Mouse (Mus musculus): ENCODE results near the gene Zfp146. TPM values are rescaled to one million over a fixed set of nuclear protein-coding genes. Genes with fewer than 3 reads are reported as not detected.
"Not testable (repeated sequence)": the region's sequence is repeated elsewhere in the genome, so short reads cannot be mapped to it uniquely, and the experiment has no call there.

Gene Zfp146
- polyA plus RNA-seq, 1 experiment from 2014 or later: 17.0 TPM

GRCm38 (mm10) chr7:30184641-30185348 lies 15.2 kb upstream of the Zfp146 start:
- no peak for DNase-seq (ENCODE audit: low spot score)
- Histone ChIP-seq H3K27me3 (ENCODE audit: low read depth, poor library complexity, severe bottlenecking) (no peaks in the 10 kb centered on the region), H3K36me3 (peaks cover 47% of the 10 kb centered on the region), H3K27ac (replicated peaks) (no peak overlapping the region), H3K4me1 (peaks cover 19% of the 10 kb centered on the region), H3K9me3 (replicated peaks) (no peaks in the 10 kb centered on the region), H3K4me3 (0 out of 2 replicates have a peak overlapping the region, but pooled peaks have one; percentile 46)
- 72% methylated on average over 13 of the region's 13 CpGs for WGBS

GRCm38 (mm10) chr7:30183879-30184289 lies 14.3 kb upstream of the Zfp146 start, which contains the start of gene Cox7a1:
TSS of gene Cox7a1 (plus strand) at chr7:30184144.
- 0 out of 2 replicates have a peak within 1 kb of the TSS, but pooled peaks have one; percentile 56 for H3K27ac ChIP-seq (replicated peaks)
- WGBS: under 1% methylated on average over 11 of the region's 11 CpGs
- peak within 1 kb of the TSS; percentile 46 for H3K4me3 ChIP-seq
- H3K36me3 ChIP-seq: peaks cover 43% of the 10 kb centered on the region
- H3K27me3 ChIP-seq (ENCODE audit: low read depth, poor library complexity, severe bottlenecking): no peaks in the 10 kb centered on the region
- peaks cover 19% of the 10 kb centered on the region for H3K4me1 ChIP-seq
- DNase-seq (ENCODE audit: low spot score): peak; percentile 78
- no peaks in the 10 kb centered on the region for H3K9me3 ChIP-seq (replicated peaks)

- H3K27me3 ChIP-seq (ENCODE audit: low read depth, poor library complexity, severe bottlenecking); DNase-seq (ENCODE audit: low spot score); H3K27ac ChIP-seq (replicated peaks); H3K4me3 ChIP-seq; H3K9me3 ChIP-seq (replicated peaks): not testable (repeated sequence)
- Histone ChIP-seq H3K36me3 (peaks cover 43% of the 10 kb centered on the region), H3K4me1 (peaks cover 19% of the 10 kb centered on the region)
- WGBS: 74% methylated on average over 7 of the region's 7 CpGs
These were observed 13.6 kb upstream of the Zfp146 start for GRCm38 (mm10) chr7:30183189-30183588.

GRCm38 (mm10) chr7:30181929-30182328 lies 12.4 kb upstream of the Zfp146 start:
- Histone ChIP-seq H3K36me3 (peaks cover 41% of the 10 kb centered on the region), H3K4me1 (peaks cover 19% of the 10 kb centered on the region)
- H3K27ac ChIP-seq (replicated peaks); DNase-seq (ENCODE audit: low spot score); H3K4me3 ChIP-seq; H3K27me3 ChIP-seq (ENCODE audit: low read depth, poor library complexity, severe bottlenecking); H3K9me3 ChIP-seq (replicated peaks): not testable (repeated sequence)
- 93% methylated on average over 10 of the region's 10 CpGs for WGBS

- WGBS: 7% methylated on average over 4 of the region's 4 CpGs
- Histone ChIP-seq H3K4me1 (peaks cover 19% of the 10 kb centered on the region), H3K9me3 (replicated peaks) (no peaks in the 10 kb centered on the region), H3K27ac (replicated peaks) (no peak overlapping the region), H3K4me3 (no peak overlapping the region), H3K27me3 (ENCODE audit: low read depth, poor library complexity, severe bottlenecking) (no peaks in the 10 kb centered on the region), H3K36me3 (peaks cover 41% of the 10 kb centered on the region)
- peak; percentile 72 for DNase-seq (ENCODE audit: low spot score)
These were observed 11.8 kb upstream of the Zfp146 start for GRCm38 (mm10) chr7:30181308-30181707.

GRCm38 (mm10) chr7:30178256-30178655 lies 8.7 kb upstream of the Zfp146 start:
- H3K4me3 ChIP-seq: no peak overlapping the region
- H3K4me1 ChIP-seq: no peaks in the 10 kb centered on the region
- peaks cover 44% of the 10 kb centered on the region for H3K36me3 ChIP-seq
- H3K27ac ChIP-seq (replicated peaks): no peak overlapping the region
- H3K27me3 ChIP-seq (ENCODE audit: low read depth, poor library complexity, severe bottlenecking): no peaks in the 10 kb centered on the region
- H3K9me3 ChIP-seq (replicated peaks): no peaks in the 10 kb centered on the region
- WGBS: 87% methylated on average over 11 of the region's 11 CpGs
- no peak for DNase-seq (ENCODE audit: low spot score)

- H3K9me3 ChIP-seq (replicated peaks): no peaks in the 10 kb centered on the region
- no peak overlapping the region for H3K27ac ChIP-seq (replicated peaks)
- no peaks in the 10 kb centered on the region for H3K4me1 ChIP-seq
- H3K27me3 ChIP-seq (ENCODE audit: low read depth, poor library complexity, severe bottlenecking): no peaks in the 10 kb centered on the region
- DNase-seq (ENCODE audit: low spot score): no peak
- WGBS: 87% methylated on average over 12 of the region's 12 CpGs
- no peak overlapping the region for H3K4me3 ChIP-seq
- H3K36me3 ChIP-seq: peaks cover 46% of the 10 kb centered on the region
These were observed 6.9 kb upstream of the Zfp146 start for GRCm38 (mm10) chr7:30176474-30176873.

- peak overlapping the region; percentile 76 for H3K4me3 ChIP-seq
- whole genome bisulfite sequencing: 32% methylated on average over 11 of the region's 11 CpGs
- no peak for DNase-seq (ENCODE audit: low spot score)
- no peaks in the 10 kb centered on the region for H3K27me3 ChIP-seq (ENCODE audit: low read depth, poor library complexity, severe bottlenecking)
- H3K36me3 ChIP-seq: peaks cover 41% of the 10 kb centered on the region
- H3K4me1 ChIP-seq: peaks cover 16% of the 10 kb centered on the region
- H3K27ac ChIP-seq (replicated peaks): peak overlapping the region; percentile 98
- H3K9me3 ChIP-seq (replicated peaks): peaks cover 30% of the 10 kb centered on the region
These were observed 867 bp upstream of the Zfp146 start for GRCm38 (mm10) chr7:30170283-30170951.

GRCm38 (mm10) chr7:30168914-30169582 lies 502 bp downstream of the Zfp146 start:
- peak overlapping the region; percentile 98 for H3K27ac ChIP-seq (replicated peaks)
- no peak for DNase-seq (ENCODE audit: low spot score)
- peaks cover 52% of the 10 kb centered on the region for H3K36me3 ChIP-seq
- H3K9me3 ChIP-seq (replicated peaks): peaks cover 43% of the 10 kb centered on the region
- H3K4me3 ChIP-seq: peak overlapping the region; percentile 76
- 5% methylated on average over 21 of the region's 21 CpGs for WGBS
- peaks cover 16% of the 10 kb centered on the region for H3K4me1 ChIP-seq
- H3K27me3 ChIP-seq (ENCODE audit: low read depth, poor library complexity, severe bottlenecking): no peaks in the 10 kb centered on the region

- WGBS: 97% methylated on average over 2 of the region's 2 CpGs
- Histone ChIP-seq H3K36me3 (peaks cover 85% of the 10 kb centered on the region), H3K27ac (replicated peaks) (no peak overlapping the region), H3K4me1 (0 out of 2 replicates have a peak, but pooled peaks cover 7% of the 10 kb centered on the region), H3K27me3 (ENCODE audit: low read depth, poor library complexity, severe bottlenecking) (no peaks in the 10 kb centered on the region), H3K9me3 (replicated peaks) (peaks cover 86% of the 10 kb centered on the region), H3K4me3 (no peak overlapping the region)
- DNase-seq (ENCODE audit: low spot score): no peak
These were observed 4.8 kb downstream of the Zfp146 start for GRCm38 (mm10) chr7:30164745-30165144.

GRCm38 (mm10) chr7:30163113-30163512 lies 6.4 kb downstream of the Zfp146 start:
- no peak for DNase-seq (ENCODE audit: low spot score)
- H3K9me3 ChIP-seq (replicated peaks): peaks cover 100% of the 10 kb centered on the region
- H3K36me3 ChIP-seq: peaks cover 100% of the 10 kb centered on the region
- 96% methylated on average over 5 of the region's 5 CpGs for WGBS
- H3K27ac ChIP-seq (replicated peaks): no peak overlapping the region
- H3K4me3 ChIP-seq: no peak overlapping the region
- 0 out of 2 replicates have a peak, but pooled peaks cover 2% of the 10 kb centered on the region for H3K4me1 ChIP-seq
- no peaks in the 10 kb centered on the region for H3K27me3 ChIP-seq (ENCODE audit: low read depth, poor library complexity, severe bottlenecking)

GRCm38 (mm10) chr7:30155507-30155906 lies 14.0 kb downstream of the Zfp146 start:
- DNase-seq (ENCODE audit: low spot score): no peak
- peaks cover 100% of the 10 kb centered on the region for H3K9me3 ChIP-seq (replicated peaks)

More at GRCm38 (mm10) chr7:30155507-30155906, 14.0 kb downstream of the Zfp146 start:
- Histone ChIP-seq H3K4me3 (no peak overlapping the region), H3K36me3 (peaks cover 97% of the 10 kb centered on the region), H3K4me1 (no peaks in the 10 kb centered on the region), H3K27ac (replicated peaks) (no peak overlapping the region), H3K27me3 (ENCODE audit: low read depth, poor library complexity, severe bottlenecking) (no peaks in the 10 kb centered on the region)
- 94% methylated on average over 3 of the region's 3 CpGs for whole genome bisulfite sequencing

All from midbrain, embryonic 10.5 days (tissue).